Mouse (Mus musculus) hematopoietic stem cell, adult 5-6 weeks (primary cell): ENCODE measurements around the gene Gigyf2. TPM values are rescaled to one million over a fixed set of nuclear protein-coding genes. Genes with fewer than 3 reads are reported as not detected.
A peak's percentile ranks its signal among the peaks of the same experiment; 100 is the strongest.

ENCODE experiments used
- ATAC-seq, 2 experiments: fragments of 125-278 bp in 1 of 2; replicated peaks in 1 of 2; 2 replicates each; pipeline ENCODE4 v1.8.0; 2016 to 2017; ENCODE audit warnings: inconsistent platforms in 2 of 2, mild to moderate bottlenecking in 2 of 2, moderate number of reproducible peaks in 2 of 2, low read depth in 1 of 2, moderate TSS enrichment in 1 of 2; ENCODE audit not compliant: low FRiP score in 2 of 2, poor library complexity in 2 of 2, severe bottlenecking in 2 of 2, insufficient read depth in 1 of 2, low TSS enrichment in 1 of 2
- total RNA-seq: library from RNA; stranded (forward); fragments of 172-1452, 232-1000 nt; gene quantifications from 2 replicates; pipeline ENCODE4 v1.2.3, GENCODE M21; 2017

Gigyf2 gene
- 109 and 147 TPM in 2 replicates for total RNA-seq

GRCm38 (mm10) chr1:87326742-87327163, at the start of gene Gigyf2:
Gene Gigyf2 (plus strand): TSS chr1:87326998.
- ATAC-seq, result peak; percentile 98 to 100

- no peak for ATAC-seq
Observed at GRCm38 (mm10) chr1:87280281-87280680, 46.5 kb upstream of the Gigyf2 start.

DNA sequence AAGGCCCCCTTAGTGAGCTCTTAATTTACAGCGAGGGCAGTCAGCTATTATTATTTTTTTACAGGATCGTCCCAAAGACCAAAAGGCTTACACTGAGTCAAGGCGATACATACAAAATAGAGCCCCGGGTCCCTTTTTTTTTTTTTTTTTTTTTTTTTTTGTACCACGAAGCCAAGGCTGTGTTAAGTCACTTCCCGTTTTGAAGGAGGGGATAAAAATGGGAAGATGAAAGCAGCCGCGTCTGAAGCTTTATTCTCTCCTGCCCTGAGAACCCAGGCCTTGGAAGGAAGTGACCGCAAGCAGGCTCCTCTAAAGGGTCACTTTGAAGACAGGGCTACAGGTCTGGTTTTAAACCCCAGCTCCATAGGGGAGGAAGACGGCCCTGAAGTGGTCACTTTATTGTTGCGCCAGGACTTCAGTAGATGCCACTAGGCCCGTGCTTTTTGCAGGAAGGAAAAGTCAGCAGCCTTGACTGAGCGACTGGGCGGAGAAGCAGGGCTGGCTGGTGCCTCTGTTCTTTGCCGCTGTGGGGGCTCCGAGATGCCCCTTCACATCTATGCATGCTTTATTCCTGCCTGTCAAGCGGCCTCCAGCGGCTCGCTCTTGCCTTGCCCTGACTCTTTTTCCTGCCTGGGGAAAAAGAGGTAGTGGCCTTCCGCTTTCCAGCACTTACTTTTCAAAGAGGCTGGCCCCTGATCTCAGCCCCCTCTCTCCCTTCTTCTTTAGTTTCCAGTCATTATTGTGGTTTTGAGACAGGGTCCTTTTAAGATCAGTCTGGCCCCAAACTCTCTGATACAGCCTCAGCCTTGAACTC, 45.0 kb upstream of the Gigyf2 start:
- ATAC-seq, result peak; percentile 43 to 56; a peak in 3 of 4 replicates

- no peak for ATAC-seq
Observed at GRCm38 (mm10) chr1:87282413-87282788, 44.4 kb upstream of the Gigyf2 start.

DNA sequence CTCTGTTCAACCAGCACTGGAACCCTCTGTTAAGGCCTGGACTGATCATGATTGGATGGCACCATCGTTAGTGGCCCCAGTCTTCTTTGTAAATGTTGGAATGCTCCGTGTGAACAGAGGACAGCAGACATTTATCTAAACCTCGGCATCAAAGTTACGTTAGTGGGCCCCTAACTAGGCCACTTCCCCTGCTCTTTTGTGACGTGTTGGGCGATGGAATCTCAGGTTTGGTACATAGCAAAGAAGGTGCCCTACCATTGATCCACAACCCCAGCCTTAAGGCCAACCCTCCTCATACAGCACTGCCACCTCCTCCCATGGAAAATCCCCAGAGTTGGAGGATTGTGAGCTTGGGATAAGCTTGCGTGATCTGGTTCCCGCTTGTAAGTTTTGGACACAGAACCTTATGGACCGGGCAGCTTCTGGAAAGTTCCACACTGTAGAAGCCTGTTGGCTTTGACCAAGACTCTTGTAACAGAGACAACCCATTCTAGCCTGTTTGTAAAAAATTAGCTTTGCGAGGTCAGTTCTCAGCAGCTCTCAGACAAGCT, 43.3 kb upstream of the Gigyf2 start:
- ATAC-seq, result no peak

DNA sequence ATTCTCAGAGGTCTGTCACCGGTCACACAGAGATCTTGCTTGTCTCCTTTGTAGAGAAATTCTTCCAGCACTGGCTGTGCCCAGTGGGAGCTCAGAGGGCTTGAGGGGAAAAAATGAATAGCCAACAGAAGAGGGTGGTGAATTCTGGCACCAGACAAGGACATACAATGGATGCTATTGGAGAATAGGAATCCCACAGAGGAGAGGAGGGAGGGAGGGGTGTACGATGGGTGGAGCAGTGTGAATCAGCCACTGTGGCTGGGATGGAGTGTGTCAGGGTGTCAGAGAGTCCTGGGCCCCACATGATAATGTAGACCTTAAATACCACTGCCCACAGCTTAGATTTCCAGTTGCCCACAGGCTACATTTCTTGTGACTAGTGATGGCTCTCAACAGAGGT, 39.7 kb upstream of the Gigyf2 start:
- ATAC-seq, result no peak

- no peak for ATAC-seq
Observed at GRCm38 (mm10) chr1:87291416-87291815, 35.4 kb upstream of the Gigyf2 start.

GRCm38 (mm10) chr1:87292420-87293190, 34.2 kb upstream of the Gigyf2 start:
- ATAC-seq, result no peak

DNA sequence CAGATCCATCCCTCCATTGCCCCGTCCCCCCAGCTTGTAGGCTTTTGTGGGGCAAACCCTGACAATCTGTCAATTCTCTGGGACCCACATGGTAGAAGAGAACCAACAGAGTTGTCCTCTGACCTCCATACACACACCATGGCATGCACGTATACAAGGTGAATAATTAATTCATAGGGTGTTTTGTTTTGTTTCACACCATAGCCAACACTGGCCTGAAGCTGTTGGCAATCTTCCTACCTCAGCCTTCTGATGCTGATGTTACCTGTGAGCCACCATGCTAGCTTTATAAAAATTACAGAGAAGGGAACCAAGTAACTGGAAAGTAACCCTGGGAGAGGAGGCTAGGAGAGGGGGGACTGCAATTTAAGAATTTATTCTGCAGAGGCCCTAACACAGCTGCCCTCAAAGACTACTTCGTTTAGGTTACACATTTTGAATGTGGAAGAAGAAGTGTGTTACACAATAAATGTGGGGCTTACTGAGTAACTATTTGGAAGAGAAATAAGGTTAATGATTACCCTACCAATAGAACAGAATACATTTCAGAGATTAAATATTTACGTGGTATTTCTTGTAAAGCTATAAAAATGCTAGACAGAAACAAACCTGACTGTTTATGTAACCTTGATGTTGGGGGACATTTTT, 32.6 kb upstream of the Gigyf2 start:
- no peak for ATAC-seq

- ATAC-seq, result no peak
Observed at GRCm38 (mm10) chr1:87294951-87295350, 31.8 kb upstream of the Gigyf2 start.

DNA sequence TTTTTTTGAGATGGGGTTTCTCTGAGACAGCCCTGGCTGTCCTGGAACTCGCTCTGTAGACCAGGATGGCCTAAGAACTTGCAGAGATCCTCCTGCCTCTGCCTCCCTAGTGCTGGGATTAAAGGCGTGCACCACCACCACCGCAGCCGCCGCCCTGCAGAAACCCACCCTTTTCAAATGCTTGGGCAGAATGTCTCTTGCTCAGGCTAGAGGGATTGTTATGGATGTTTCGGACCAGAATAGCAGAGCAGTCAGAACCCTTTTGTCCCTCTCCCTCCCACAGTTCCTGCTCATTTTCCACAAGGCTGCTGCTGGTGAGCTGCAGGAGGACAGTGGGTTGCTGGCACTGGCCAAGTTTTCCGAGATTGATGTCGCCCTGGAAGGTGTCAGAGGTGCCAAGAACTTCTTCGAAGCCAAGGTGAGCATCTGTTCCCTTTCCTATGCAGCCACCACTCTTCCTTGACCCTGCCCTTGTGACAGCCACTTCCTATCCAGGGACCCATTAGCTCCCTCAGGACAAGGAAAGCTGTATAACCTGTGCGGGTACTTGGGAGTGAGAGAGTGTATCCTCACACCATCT, 29.4 kb upstream of the Gigyf2 start:
- ATAC-seq, result no peak

GRCm38 (mm10) chr1:87300360-87301286, 26.2 kb upstream of the Gigyf2 start:
- no peak for ATAC-seq

DNA sequence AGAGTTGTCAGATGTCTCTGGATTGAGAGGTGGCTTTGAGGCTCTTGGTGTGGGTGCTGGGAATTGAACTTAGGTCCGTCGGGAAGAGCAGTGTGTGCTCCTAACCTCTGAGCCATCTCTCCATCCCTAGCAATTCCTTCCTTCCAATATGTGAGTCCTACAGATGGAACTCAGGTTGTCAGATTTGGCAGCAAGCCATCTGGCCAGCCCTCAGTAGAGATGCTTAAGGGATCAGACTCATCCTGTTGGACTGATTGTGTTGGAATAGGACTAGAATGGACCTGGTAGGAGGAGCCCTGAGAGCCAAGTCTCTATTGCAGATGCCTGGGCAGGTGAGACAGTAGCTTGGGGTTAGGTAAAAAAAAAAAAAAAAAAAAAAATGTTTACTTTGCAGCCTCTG, 24.8 kb upstream of the Gigyf2 start:
- ATAC-seq, result no peak

- ATAC-seq, result no peak
Observed at GRCm38 (mm10) chr1:87308952-87309351, 17.8 kb upstream of the Gigyf2 start.

GRCm38 (mm10) chr1:87309621-87310020, 17.2 kb upstream of the Gigyf2 start:
- ATAC-seq, result no peak

DNA sequence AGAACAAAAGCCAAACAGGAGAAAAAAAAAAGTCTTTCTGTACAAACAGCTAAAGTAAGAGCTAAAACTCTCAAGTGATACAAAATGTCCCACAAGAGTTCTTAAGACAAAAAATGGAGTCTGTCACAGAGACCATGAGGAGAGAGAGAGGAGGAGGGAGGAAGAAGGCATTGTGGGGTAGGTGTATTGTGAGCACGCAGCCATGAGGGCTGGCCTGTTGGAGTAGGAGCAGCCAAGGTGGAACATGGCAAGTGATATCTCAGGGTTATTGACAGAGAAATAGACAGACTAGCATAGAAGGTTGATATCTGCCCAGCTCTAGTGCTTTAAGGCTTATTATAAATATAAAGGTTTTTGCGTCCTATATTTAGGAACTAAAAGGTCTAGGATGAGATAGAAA, 14.1 kb upstream of the Gigyf2 start:
- ATAC-seq, result no peak

GRCm38 (mm10) chr1:87313116-87313515, 13.7 kb upstream of the Gigyf2 start:
- ATAC-seq, result no peak
